Mouse (Mus musculus): Measurements from ENCODE around the gene Ghsr.

GRCm38 (mm10) chr3:27338437-27338836 lies 32.7 kb upstream of the Ghsr start:
- peak; percentile 64 for TF ChIP-seq CTCF (IDR thresholded peaks at IDR 0.05)
- TF ChIP-seq EP300 (IDR thresholded peaks at IDR 0.05), result no peak
